28 mouse cellular contexts compared by ENCODE assay signal in the genomic region with DNA sequence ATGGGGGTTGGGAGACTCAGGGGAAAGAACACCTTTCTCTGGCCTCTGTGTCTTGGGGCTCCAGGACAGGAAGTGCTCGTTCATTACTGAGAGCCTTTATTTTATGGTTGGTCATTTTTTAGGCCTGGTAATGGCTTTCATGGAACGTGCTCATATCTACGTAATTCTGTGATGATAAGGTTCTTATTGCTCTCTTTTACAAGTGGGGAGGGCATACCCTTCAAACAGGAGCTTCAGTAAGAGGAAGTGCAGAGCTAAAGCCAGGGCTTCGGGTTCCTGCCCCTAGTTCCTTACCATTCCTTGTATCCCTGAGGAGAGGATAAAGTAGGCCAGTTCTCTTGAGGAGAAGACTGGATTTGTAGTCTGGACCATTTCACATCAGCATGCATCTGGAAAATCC.
"Had no signal": no experiment of that assay in that cellular context is flagged by ENCODE, and none has a peak within 500 bp of the region (broad histone marks: within the 10 kb centered on the region; RNA-seq: fewer than 3 reads in every experiment).

No protein-coding gene starts in this region.

- H3K36me3 ChIP-seq: embryonic facial prominence, embryonic 10.5 days; embryonic facial prominence, embryonic 12.5 days; embryonic facial prominence, embryonic 13.5 days; embryonic facial prominence, embryonic 15.5 days; forebrain, embryonic 10.5 days; forebrain, embryonic 12.5 days; forebrain, embryonic 15.5 days; heart, embryonic 10.5 days had no signal

- H3K4me1 ChIP-seq: embryonic facial prominence, embryonic 12.5 days; embryonic facial prominence, embryonic 15.5 days; forebrain, embryonic 12.5 days; forebrain, embryonic 13.5 days; heart, embryonic 10.5 days had no signal

- H3K27me3 ChIP-seq: embryonic facial prominence, embryonic 12.5 days; embryonic facial prominence, embryonic 13.5 days; embryonic facial prominence, embryonic 15.5 days; forebrain, embryonic 13.5 days; forebrain, embryonic 15.5 days had no signal

- H3K9me3 ChIP-seq: embryonic facial prominence, embryonic 10.5 days; embryonic facial prominence, embryonic 12.5 days; embryonic facial prominence, embryonic 13.5 days; embryonic facial prominence, embryonic 15.5 days; forebrain, embryonic 10.5 days; forebrain, embryonic 12.5 days; forebrain, embryonic 13.5 days; forebrain, embryonic 15.5 days; heart, embryonic 10.5 days had no signal

- H3K27ac ChIP-seq: embryonic facial prominence, embryonic 10.5 days; embryonic facial prominence, embryonic 12.5 days; embryonic facial prominence, embryonic 13.5 days; embryonic facial prominence, embryonic 15.5 days; forebrain, embryonic 10.5 days; forebrain, embryonic 12.5 days; forebrain, embryonic 13.5 days; forebrain, embryonic 15.5 days; gastrocnemius, adult 2 months; heart, adult 2 months; heart, embryonic 10.5 days had no signal

- H3K4me3 ChIP-seq: embryonic facial prominence, embryonic 10.5 days; embryonic facial prominence, embryonic 12.5 days; embryonic facial prominence, embryonic 13.5 days; embryonic facial prominence, embryonic 15.5 days; erythroblast, embryonic 14.5 days; forebrain, embryonic 10.5 days; forebrain, embryonic 12.5 days; forebrain, embryonic 13.5 days; forebrain, embryonic 15.5 days; gastrocnemius, adult 2 months; heart, adult 2 months; heart, embryonic 10.5 days had no signal

- ATAC-seq: forebrain, embryonic 13.5 days; forebrain, embryonic 14.5 days; forebrain, embryonic 15.5 days; forebrain, embryonic 16.5 days; forebrain, postnatal 0 days had no signal

- H3K9ac ChIP-seq: embryonic facial prominence, embryonic 12.5 days; embryonic facial prominence, embryonic 13.5 days; embryonic facial prominence, embryonic 15.5 days; forebrain, embryonic 12.5 days; forebrain, embryonic 13.5 days; forebrain, embryonic 15.5 days; forebrain, postnatal 0 days had no signal

- DNase-seq: cerebellum, adult 8-10 months; cerebellum, adult 9-10 months; cerebellum, adult 9-11 months; cerebellum, postnatal 10 days; cerebellum, postnatal 14 days; cerebellum, postnatal 25 days; cerebellum, postnatal 36 days; embryo, embryonic 11 days; forebrain, postnatal 0 days; gastrocnemius, adult 2 months; gastrocnemius, postnatal 10 days; gastrocnemius, postnatal 14 days; gastrocnemius, postnatal 25 days; gastrocnemius, postnatal 36 days; heart, adult 18-20 months; heart, adult 2 months had no signal
